Mouse (Mus musculus) lung, adult 2 months (tissue): ENCODE measurements around the gene Cuedc1.
A peak's percentile ranks its signal among the peaks of the same experiment; 100 is the strongest.

Experiments
- CTCF ChIP-seq: fragments of 200-500 bp; IDR thresholded peaks from 2 replicates; pipeline ENCODE4 v1.5.1; 2011; ENCODE audit warnings: mild to moderate bottlenecking, low read length, control low read depth; ENCODE audit not compliant: insufficient read depth
- POLR2A ChIP-seq: fragments of 200-500 bp; IDR thresholded peaks from 2 replicates; pipeline ENCODE4 v1.6.1; 2011; ENCODE audit warnings: low read depth, mild to moderate bottlenecking, control low read depth, low read length, borderline replicate concordance; ENCODE audit errors: extremely low read depth

- TF ChIP-seq POLR2A (no peak), CTCF (peak; percentile 36; the same call in 1 of the 2 replicates)
Measured at GRCm38 (mm10) chr11:88061892-88062625, 35.8 kb upstream of the Cuedc1 start.
